Mouse (Mus musculus) limb, embryonic 14.5 days (tissue): ENCODE measurements around the gene Iqsec3. TPM values are rescaled to one million over a fixed set of nuclear protein-coding genes. Genes with fewer than 3 reads are reported as not detected.

ENCODE experiments used
- ATAC-seq: fragments of 200-750 bp; cut with Nextera tagmentation; 2 replicates; pipeline ENCODE4 v1.8.0; 2017; ENCODE audit warnings: low read depth, moderate number of reproducible peaks, moderate TSS enrichment; ENCODE audit not compliant: low FRiP score
- DNase-seq: peaks from one replicate; pipeline ENCODE4 v3.0.0-alpha.2; 2015; ENCODE audit warnings: low spot score
- H3K27ac ChIP-seq: fragments of 300-500 bp; sonication (generic); replicated peaks from 2 replicates; pipeline ENCODE4 v1.5.1; 2014; ENCODE audit warnings: low read depth, mild to moderate bottlenecking, low read length, moderate library complexity, mixed read lengths
- H3K27me3 ChIP-seq: fragments of 300-500 bp; sonication (generic); 2 replicates; pipeline ENCODE4 v1.6.1; 2014; ENCODE audit warnings: low read length, mixed read lengths; ENCODE audit not compliant: control insufficient read depth, insufficient read depth
- H3K36me3 ChIP-seq: fragments of 300-500 bp; sonication (generic); 2 replicates; pipeline ENCODE4 v1.6.1; 2014; ENCODE audit warnings: mild to moderate bottlenecking, low read length, moderate library complexity, mixed read lengths; ENCODE audit not compliant: control insufficient read depth, insufficient read depth
- H3K4me1 ChIP-seq: fragments of 300-500 bp; sonication (generic); 2 replicates; pipeline ENCODE4 v1.6.1; 2014; ENCODE audit warnings: antibody characterized with exemption, low read length, mixed read lengths; ENCODE audit not compliant: control insufficient read depth, insufficient read depth
- H3K4me2 ChIP-seq: fragments of 300-500 bp; sonication (generic); replicated peaks from 2 replicates; pipeline ENCODE4 v1.6.1; 2014; ENCODE audit warnings: low read depth, mild to moderate bottlenecking, low read length, moderate library complexity; ENCODE audit not compliant: severe bottlenecking
- H3K4me3 ChIP-seq: fragments of 300-500 bp; sonication (generic); replicated peaks from 2 replicates; pipeline ENCODE4 v1.5.1; 2014; ENCODE audit warnings: low read length
- H3K9ac ChIP-seq: fragments of 300-500 bp; sonication (generic); 2 replicates; pipeline ENCODE4 v1.6.1; 2014; ENCODE audit warnings: mild to moderate bottlenecking, low read depth, low read length, moderate library complexity; ENCODE audit not compliant: severe bottlenecking
- H3K9me3 ChIP-seq: fragments of 300-500 bp; sonication (generic); 2 replicates; pipeline ENCODE4 v1.6.1; 2016; ENCODE audit warnings: low read length; ENCODE audit not compliant: control insufficient read depth
- POLR2A ChIP-seq: fragments of 200-500 bp; IDR thresholded peaks from 2 replicates; pipeline ENCODE4 v1.8.0; 2012; ENCODE audit warnings: inconsistent platforms, mild to moderate bottlenecking, moderate library complexity, borderline replicate concordance; ENCODE audit not compliant: insufficient read depth, insufficient read length; ENCODE audit errors: extremely low read depth
- WGBS: fragments of 180-500 bp; shearing (Covaris S2); extraction: QIAGEN DNeasy Blood & Tissue Kit; methylation state at CpG from one replicate; pipeline ENCODE4 v1.1.7; 2014; 5-methylcytosine and 5-hydroxymethylcytosine counted together
- polyA plus RNA-seq, 2 experiments: library from polyadenylated mRNA; depleted of rRNA in 1 of 2; stranded (reverse) in 1 of 2; unstranded in 1 of 2; fragments of >200 nt; fragmentation: Nextera tagmentation in 1 of 2; extraction: Ambion mirVana in 1 of 2; gene quantifications; 2 replicates each; pipeline versions ENCODE4 v1.2.1 to v1.2.3; 2012 to 2014

Gene Iqsec3
- polyA plus RNA-seq, 2 experiments: 0.28 to 0.55 TPM

DNA sequence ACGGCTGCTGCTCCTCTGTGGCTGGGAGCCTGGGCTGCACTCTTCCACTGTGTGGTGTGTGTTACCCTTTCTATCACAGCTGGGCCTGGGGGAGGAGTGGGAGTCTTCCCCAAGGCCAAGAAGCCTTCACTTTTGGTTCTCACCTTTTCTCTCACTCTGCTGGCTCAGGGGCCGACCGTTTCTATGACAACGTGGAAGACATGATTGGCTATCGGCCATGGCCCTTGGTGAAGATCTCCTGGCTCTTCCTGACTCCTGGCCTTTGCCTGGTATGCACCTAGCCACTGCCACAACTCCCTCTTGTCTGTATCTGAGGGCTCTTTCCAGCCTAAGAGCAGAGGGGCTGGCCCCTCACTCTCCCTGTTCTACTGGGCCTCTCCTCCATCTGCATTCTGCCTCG is 110.4 kb downstream of the Iqsec3 start:
- Histone ChIP-seq H3K4me2 (no peak overlapping the region), H3K9me3 (no peaks in the 10 kb centered on the region), H3K36me3 (no peaks in the 10 kb centered on the region), H3K27ac (no peak overlapping the region), H3K4me3 (no peak overlapping the region), H3K27me3 (no peaks in the 10 kb centered on the region), H3K4me1 (no peaks in the 10 kb centered on the region), H3K9ac (no peak overlapping the region)
- DNase-seq (no peak), ATAC-seq (no peak)
- 79% methylated on average over 6 of the region's 6 CpGs for WGBS
- no peak for TF ChIP-seq POLR2A

DNA sequence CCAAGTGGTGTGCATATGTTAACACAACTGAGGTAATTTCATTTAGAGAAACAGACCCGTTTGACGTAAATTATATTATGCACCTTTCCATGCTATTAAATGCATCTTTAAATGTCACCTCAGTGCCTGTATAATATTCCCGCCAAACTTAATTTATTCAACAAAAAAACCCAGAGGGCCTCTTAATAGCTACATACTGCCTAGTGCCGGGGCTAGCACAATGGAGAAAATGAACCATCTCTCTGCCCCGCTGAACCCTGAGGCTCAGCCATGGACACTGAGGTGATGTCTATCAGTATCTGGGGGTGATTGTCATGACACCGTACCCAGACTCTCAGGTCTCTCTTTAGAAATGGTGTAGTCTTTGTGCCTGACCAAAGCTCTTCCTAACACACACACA is 116.2 kb downstream of the Iqsec3 start:
- Histone ChIP-seq H3K27ac (no peak overlapping the region), H3K4me1 (no peaks in the 10 kb centered on the region), H3K9ac (no peak overlapping the region), H3K9me3 (no peaks in the 10 kb centered on the region), H3K27me3 (no peaks in the 10 kb centered on the region), H3K4me2 (no peak overlapping the region), H3K4me3 (no peak overlapping the region), H3K36me3 (no peaks in the 10 kb centered on the region)
- no peak for DNase-seq
- no peak for TF ChIP-seq POLR2A
- 81% methylated on average over 6 of the region's 6 CpGs for WGBS
- no peak for ATAC-seq

DNA sequence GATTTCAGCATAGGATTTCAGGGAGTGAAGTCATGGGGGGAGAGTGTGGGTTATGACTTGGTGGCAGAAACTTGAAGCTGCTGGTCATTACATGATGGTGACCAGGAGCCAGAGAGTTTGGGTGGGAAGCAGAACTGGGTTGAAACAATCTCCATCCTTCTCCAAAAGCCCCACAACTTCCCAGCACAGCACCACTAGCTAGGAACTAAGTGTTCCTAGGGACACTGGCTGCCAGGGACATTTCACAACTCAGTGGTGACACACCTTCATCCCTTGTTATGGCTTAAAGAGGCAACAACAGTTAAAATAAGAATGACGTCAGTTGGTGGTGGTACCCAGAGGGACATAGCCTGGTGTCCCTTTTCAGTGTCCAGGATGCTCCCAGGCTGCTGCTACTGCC is 117.4 kb downstream of the Iqsec3 start:
- Histone ChIP-seq H3K27me3 (no peaks in the 10 kb centered on the region), H3K4me2 (no peak overlapping the region), H3K27ac (no peak overlapping the region), H3K9me3 (no peaks in the 10 kb centered on the region), H3K4me3 (no peak overlapping the region), H3K36me3 (no peaks in the 10 kb centered on the region), H3K4me1 (no peaks in the 10 kb centered on the region), H3K9ac (no peak overlapping the region)
- DNase-seq (no peak), ATAC-seq (no peak)
- no peak for TF ChIP-seq POLR2A
- 73% methylated on average over 1 of the region's 1 CpGs for WGBS

GRCm38 (mm10) chr6:121352276-121352675 is 121.2 kb downstream of the Iqsec3 start:
- 55% methylated on average over 2 of the region's 2 CpGs for WGBS
- no peak for TF ChIP-seq POLR2A
- H3K4me1 ChIP-seq: no peaks in the 10 kb centered on the region

GRCm38 (mm10) chr6:121346428-121346827 is 127.0 kb downstream of the Iqsec3 start:
- 9% methylated on average over 8 of the region's 8 CpGs for WGBS
- Histone ChIP-seq H3K27ac (no peak overlapping the region), H3K9ac (no peak overlapping the region), H3K4me1 (no peaks in the 10 kb centered on the region), H3K9me3 (no peaks in the 10 kb centered on the region), H3K4me3 (no peak overlapping the region), H3K27me3 (no peaks in the 10 kb centered on the region), H3K4me2 (no peak overlapping the region), H3K36me3 (no peaks in the 10 kb centered on the region)
- TF ChIP-seq POLR2A: no peak
- DNase-seq: no peak
- no peak for ATAC-seq

More at GRCm38 (mm10) chr6:121352276-121352675, 121.2 kb downstream of the Iqsec3 start:
- Histone ChIP-seq H3K4me2 (no peak overlapping the region), H3K9me3 (no peaks in the 10 kb centered on the region), H3K9ac (no peak overlapping the region), H3K27ac (no peak overlapping the region), H3K27me3 (no peaks in the 10 kb centered on the region), H3K4me3 (no peak overlapping the region), H3K36me3 (no peaks in the 10 kb centered on the region)
- ATAC-seq (no peak), DNase-seq (no peak)

DNA sequence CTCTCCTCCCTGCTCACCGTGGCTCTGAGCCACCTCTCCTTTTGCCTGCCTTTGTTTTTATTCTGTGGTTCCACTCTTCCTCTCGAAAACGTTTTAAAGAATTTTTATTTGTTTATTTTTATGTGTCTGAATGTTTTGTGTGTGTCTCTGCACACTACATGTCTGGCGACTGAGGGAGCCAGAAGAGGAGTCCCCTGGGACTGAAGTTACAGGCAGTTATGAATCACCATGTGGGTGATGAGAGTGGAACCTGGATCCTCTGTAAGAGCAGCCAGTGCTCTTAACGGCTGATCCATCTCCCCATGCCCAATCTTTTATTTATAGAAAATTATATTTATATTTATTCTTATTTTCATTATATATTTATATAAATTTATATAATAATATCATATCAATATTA is 129.1 kb downstream of the Iqsec3 start:
- no peak for TF ChIP-seq POLR2A
- DNase-seq (no peak), ATAC-seq (no peak)
- Histone ChIP-seq H3K4me3 (no peak overlapping the region), H3K9ac (no peak overlapping the region), H3K27ac (no peak overlapping the region), H3K4me2 (no peak overlapping the region), H3K4me1 (no peaks in the 10 kb centered on the region), H3K27me3 (no peaks in the 10 kb centered on the region), H3K9me3 (no peaks in the 10 kb centered on the region), H3K36me3 (no peaks in the 10 kb centered on the region)
- 49% methylated on average over 5 of the region's 5 CpGs for WGBS
